Mouse (Mus musculus) MEL (cell line): ENCODE measurements around the gene Morn1. TPM values are rescaled to one million over a fixed set of nuclear protein-coding genes. Genes with fewer than 3 reads are reported as not detected.

Source experiments
- DNase-seq: peaks from one replicate; pipeline ENCODE4 v3.0.0; 2011; ENCODE audit warnings: low read depth, low spot score
- H3K27ac ChIP-seq: 2 replicates; pipeline ENCODE4 v1.5.1; 2012; ENCODE audit warnings: low read depth, mild to moderate bottlenecking, control low read depth, low read length, moderate library complexity; ENCODE audit not compliant: control insufficient read depth
- H3K27me3 ChIP-seq, 2 experiments: fragments of 150-350 bp in 1 of 2; sonication (generic) in 1 of 2; 2 replicates each; pipeline ENCODE4 v1.6.1; 2012; ENCODE audit warnings: low read length in 2 of 2, mild to moderate bottlenecking in 2 of 2, improper control_type of control experiment in 1 of 2, moderate library complexity in 1 of 2; ENCODE audit not compliant: insufficient read depth in 2 of 2, control insufficient read depth in 1 of 2
- H3K36me3 ChIP-seq, 2 experiments: 2 replicates each; pipeline ENCODE4 v1.6.1; 2012 to 2014; ENCODE audit warnings: low read length in 2 of 2, improper control_type of control experiment in 1 of 2, inconsistent platforms in 1 of 2, mild to moderate bottlenecking in 1 of 2; ENCODE audit not compliant: insufficient read depth in 2 of 2, control insufficient read depth in 1 of 2
- H3K4me1 ChIP-seq, 2 experiments: fragments of 150-350 bp in 1 of 2; sonication (generic) in 1 of 2; 2 replicates each; pipeline ENCODE4 v1.6.1; 2012; ENCODE audit warnings: low read length in 2 of 2, improper control_type of control experiment in 1 of 2, mild to moderate bottlenecking in 1 of 2; ENCODE audit not compliant: insufficient read depth in 2 of 2, control insufficient read depth in 1 of 2
- H3K4me3 ChIP-seq, 2 experiments: fragments of 150-350 bp in 1 of 2; sonication (generic) in 1 of 2; 2 replicates each; pipeline ENCODE4 v1.5.1; 2012; ENCODE audit warnings: low read depth in 2 of 2, low read length in 2 of 2, mild to moderate bottlenecking in 2 of 2, moderate library complexity in 2 of 2, control low read depth in 1 of 2, improper control_type of control experiment in 1 of 2; ENCODE audit not compliant: control insufficient read depth in 1 of 2, insufficient read depth in 1 of 2
- H3K79me2 ChIP-seq: 2 replicates; pipeline ENCODE4 v1.6.1; 2012; ENCODE audit warnings: mild to moderate bottlenecking, low read length, moderate library complexity; ENCODE audit not compliant: control insufficient read depth, poor library complexity, insufficient read depth
- H3K9ac ChIP-seq: 2 replicates; pipeline ENCODE4 v1.6.1; 2012; ENCODE audit warnings: low read depth, mild to moderate bottlenecking, control low read depth, low read length, moderate library complexity; ENCODE audit not compliant: control insufficient read depth, poor library complexity, severe bottlenecking
- H3K9me3 ChIP-seq: fragments of 150-350 bp; sonication (generic); replicated peaks from 2 replicates; pipeline ENCODE4 v1.6.1; 2012; ENCODE audit warnings: mild to moderate bottlenecking, low read length, improper control_type of control experiment, moderate library complexity; ENCODE audit not compliant: insufficient read depth
- BHLHE40 ChIP-seq: IDR thresholded peaks from 2 replicates; pipeline ENCODE4 v1.6.1; 2012; ENCODE audit warnings: low read depth, mild to moderate bottlenecking, inconsistent platforms, low read length, improper control_type of control experiment, borderline replicate concordance
- CHD1 ChIP-seq: IDR thresholded peaks from 2 replicates; pipeline ENCODE4 v1.6.1; 2012; ENCODE audit warnings: low read depth, mild to moderate bottlenecking, inconsistent platforms, low read length, improper control_type of control experiment
- CHD2 ChIP-seq: IDR thresholded peaks from 2 replicates; pipeline ENCODE4 v1.6.1; 2011; ENCODE audit warnings: low read length, improper control_type of control experiment
- E2F4 ChIP-seq: IDR thresholded peaks from 2 replicates; pipeline ENCODE4 v1.6.1; 2011; ENCODE audit warnings: low read depth, low read length, improper control_type of control experiment, borderline replicate concordance
- ELF1 ChIP-seq: IDR thresholded peaks from 2 replicates; pipeline ENCODE4 v1.6.1; 2014; ENCODE audit warnings: low read depth, mild to moderate bottlenecking, inconsistent platforms, low read length, improper control_type of control experiment, moderate library complexity
- ETS1 ChIP-seq: IDR thresholded peaks from 2 replicates; pipeline ENCODE4 v1.6.1; 2012; ENCODE audit warnings: low read depth, mild to moderate bottlenecking, inconsistent platforms, low read length, improper control_type of control experiment, moderate library complexity
- GATA1 ChIP-seq: IDR thresholded peaks from 2 replicates; pipeline ENCODE4 v1.6.1; 2011; ENCODE audit warnings: low read depth, low read length, improper control_type of control experiment
- HCFC1 ChIP-seq: IDR thresholded peaks from 2 replicates; pipeline ENCODE4 v1.6.1; 2012; ENCODE audit warnings: low read depth, mild to moderate bottlenecking, inconsistent platforms, low read length, improper control_type of control experiment, moderate library complexity
- JUND ChIP-seq: IDR thresholded peaks from 2 replicates; pipeline ENCODE4 v1.6.1; 2011; ENCODE audit warnings: low read depth, mild to moderate bottlenecking, improper control_type of control experiment, low read length
- MAFK ChIP-seq: IDR thresholded peaks from 2 replicates; pipeline ENCODE4 v1.6.1; 2011; ENCODE audit warnings: low read depth, mild to moderate bottlenecking, low read length, improper control_type of control experiment, borderline replicate concordance
- MAX ChIP-seq: IDR thresholded peaks from 2 replicates; pipeline ENCODE4 v1.6.1; 2011; ENCODE audit warnings: low read length, improper control_type of control experiment
- MAZ ChIP-seq: IDR thresholded peaks from 2 replicates; pipeline ENCODE4 v1.6.1; 2012; ENCODE audit warnings: low read depth, mild to moderate bottlenecking, inconsistent platforms, low read length, improper control_type of control experiment
- MEF2A ChIP-seq: IDR thresholded peaks from 2 replicates; pipeline ENCODE4 v1.6.1; 2014; ENCODE audit warnings: low read depth, mild to moderate bottlenecking, inconsistent platforms, low read length, improper control_type of control experiment; ENCODE audit not compliant: poor library complexity, insufficient replicate concordance, severe bottlenecking; ENCODE audit errors: extremely low read depth
- MYC ChIP-seq: IDR thresholded peaks from 2 replicates; pipeline ENCODE4 v1.6.1; 2011; ENCODE audit warnings: low read depth, mild to moderate bottlenecking, low read length, improper control_type of control experiment, moderate library complexity
- NELFE ChIP-seq: IDR thresholded peaks from 2 replicates; pipeline ENCODE4 v1.6.1; 2011; ENCODE audit warnings: low read depth, low read length, improper control_type of control experiment
- NRF1 ChIP-seq: IDR thresholded peaks from 2 replicates; pipeline ENCODE4 v1.6.1; 2014; ENCODE audit warnings: low read depth, mild to moderate bottlenecking, inconsistent platforms, low read length, improper control_type of control experiment, moderate library complexity; ENCODE audit not compliant: poor library complexity, insufficient read depth, severe bottlenecking
- POLR2A ChIP-seq, 2 experiments: IDR thresholded peaks; 2 replicates each; pipeline ENCODE4 v1.6.1; 2011 to 2012; ENCODE audit warnings: low read length in 2 of 2, mild to moderate bottlenecking in 2 of 2, control low read depth in 1 of 2, improper control_type of control experiment in 1 of 2, low read depth in 1 of 2, moderate library complexity in 1 of 2; ENCODE audit not compliant: control insufficient read depth in 1 of 2, insufficient read depth in 1 of 2, poor library complexity in 1 of 2
- POLR2AphosphoS2 ChIP-seq: IDR thresholded peaks from 2 replicates; pipeline ENCODE4 v1.6.1; 2011; ENCODE audit warnings: low read length, improper control_type of control experiment
- POLR2AphosphoS5 ChIP-seq: IDR thresholded peaks from 2 replicates; pipeline ENCODE4 v1.6.1; 2012; ENCODE audit warnings: low read depth, borderline replicate concordance, mild to moderate bottlenecking, inconsistent platforms, low read length, moderate library complexity, mixed read lengths
- RAD21 ChIP-seq: IDR thresholded peaks from 2 replicates; pipeline ENCODE4 v1.6.1; 2011; ENCODE audit warnings: mild to moderate bottlenecking, low read depth, low read length, improper control_type of control experiment
- RCOR1 ChIP-seq: IDR thresholded peaks from 2 replicates; pipeline ENCODE4 v1.6.1; 2012; ENCODE audit warnings: low read depth, mild to moderate bottlenecking, inconsistent platforms, low read length, improper control_type of control experiment
- SIN3A ChIP-seq: IDR thresholded peaks from 2 replicates; pipeline ENCODE4 v1.6.1; 2012; ENCODE audit warnings: low read length, improper control_type of control experiment, inconsistent platforms
- SMC3 ChIP-seq: IDR thresholded peaks from 2 replicates; pipeline ENCODE4 v1.6.1; 2011; ENCODE audit warnings: low read depth, low read length, improper control_type of control experiment
- USF1 ChIP-seq: IDR thresholded peaks from 2 replicates; pipeline ENCODE4 v1.6.1; 2014; ENCODE audit warnings: low read depth, mild to moderate bottlenecking, inconsistent platforms, low read length, improper control_type of control experiment, moderate library complexity
- USF2 ChIP-seq, 2 experiments: IDR thresholded peaks; 2 replicates each; pipeline ENCODE4 v1.6.1; 2011 to 2012; ENCODE audit warnings: improper control_type of control experiment in 2 of 2, low read length in 2 of 2, borderline replicate concordance in 1 of 2, inconsistent platforms in 1 of 2, low read depth in 1 of 2, mild to moderate bottlenecking in 1 of 2; ENCODE audit not compliant: insufficient read depth in 1 of 2
- ZC3H11A ChIP-seq: IDR thresholded peaks from 2 replicates; pipeline ENCODE4 v1.6.1; 2012; ENCODE audit warnings: low read depth, mild to moderate bottlenecking, inconsistent platforms, low read length, improper control_type of control experiment
- ZKSCAN1 ChIP-seq: IDR thresholded peaks from 2 replicates; pipeline ENCODE4 v1.6.1; 2012; ENCODE audit warnings: low read depth, mild to moderate bottlenecking, inconsistent platforms, low read length, improper control_type of control experiment, moderate library complexity
- polyA plus RNA-seq, 2 experiments: library from polyadenylated mRNA; stranded (reverse) in 1 of 2; unstranded in 1 of 2; fragments of >175 nt in 1 of 2; fragments of >200 nt in 1 of 2; gene quantifications; 2 replicates each; pipeline versions ENCODE4 v1.2.1 to v1.2.4; 2012; ENCODE audit warnings: low replicate concordance in 2 of 2, low read depth in 1 of 2; ENCODE audit not compliant: insufficient read length in 2 of 2, insufficient read depth in 1 of 2, missing spikeins in 1 of 2
- total RNA-seq: library from RNA; depleted of rRNA; stranded (reverse); fragments of 300-350 nt; gene quantifications from 2 replicates; pipeline ENCODE4 v1.2.3, GENCODE M21; 2012

The Morn1 gene
- total and polyA plus RNA-seq, 3 experiments: 4.1 to 4.4 TPM; not detected in 1

DNA sequence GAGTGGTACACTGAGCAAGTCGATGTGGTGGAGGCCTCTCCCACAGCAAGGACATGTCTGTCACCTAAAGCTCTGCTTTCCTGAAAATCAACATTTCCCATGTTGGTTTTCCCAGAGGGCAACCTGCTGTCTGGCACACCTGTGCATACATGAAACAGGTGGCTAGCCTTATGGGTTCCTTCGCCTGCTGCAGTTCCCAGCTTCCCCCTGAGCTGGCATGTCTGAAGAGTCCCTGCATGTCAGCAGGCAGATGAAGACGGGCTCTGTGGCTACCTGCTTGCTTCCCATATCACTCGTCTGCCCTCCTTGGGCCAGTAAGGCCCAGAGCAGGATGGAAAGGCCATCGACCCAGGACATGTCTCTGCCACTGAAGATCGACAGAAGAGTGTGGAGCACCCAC is 11.1 kb downstream of the Morn1 start:
- no peak for DNase-seq
- Histone ChIP-seq H3K36me3 (no peaks in the 10 kb centered on the region), H3K27me3 (no peaks in the 10 kb centered on the region), H3K79me2 (no peaks in the 10 kb centered on the region), H3K4me3 (no peak overlapping the region), H3K9ac (no peak overlapping the region), H3K27ac (no peak overlapping the region), H3K9me3 (no peaks in the 10 kb centered on the region), H3K4me1 (no peaks in the 10 kb centered on the region)
- no peak for TF ChIP-seq RAD21
- no peak for TF ChIP-seq NRF1
- TF ChIP-seq ZC3H11A: no peak
- TF ChIP-seq ELF1: no peak
- TF ChIP-seq JUND: no peak
- TF ChIP-seq GATA1: no peak
- no peak for TF ChIP-seq CHD2
- TF ChIP-seq HCFC1: no peak
- no peak for TF ChIP-seq POLR2A (IDR thresholded peaks at IDR 0.05; ENCODE audit: control insufficient read depth in 1 of 2, insufficient read depth in 1 of 2, low read depth in 1 of 2, low read length in 2 of 2, poor library complexity in 1 of 2)
- no peak for TF ChIP-seq BHLHE40
- no peak for TF ChIP-seq NELFE
- TF ChIP-seq USF1: no peak
- TF ChIP-seq ETS1: no peak
- no peak for TF ChIP-seq POLR2AphosphoS2

DNA sequence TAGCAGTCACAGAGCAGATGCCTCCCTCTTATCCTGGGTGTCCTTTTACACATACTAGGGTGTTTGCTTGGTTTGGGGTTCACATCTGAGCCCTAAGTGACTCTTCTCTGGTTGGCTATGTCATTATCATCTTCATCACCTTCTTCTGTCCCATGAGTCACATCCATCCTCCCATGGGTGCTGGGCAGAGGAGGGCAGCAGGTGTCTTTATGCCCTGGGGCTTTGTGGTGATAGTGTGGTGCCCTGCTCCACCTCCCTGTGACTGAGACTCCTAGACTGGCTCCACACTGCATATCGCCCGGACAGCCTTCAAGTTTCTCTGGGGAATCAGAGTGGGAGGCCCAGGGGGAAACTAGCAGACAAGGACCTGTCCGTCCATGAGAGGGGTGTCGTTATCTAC is 12.2 kb downstream of the Morn1 start:
- TF ChIP-seq RCOR1 (no peak), BHLHE40 (no peak)
- no peak overlapping the region for H3K9ac ChIP-seq
- H3K4me3 ChIP-seq: no peak overlapping the region
- H3K4me1 ChIP-seq: no peaks in the 10 kb centered on the region
- H3K79me2 ChIP-seq: no peaks in the 10 kb centered on the region
- no peaks in the 10 kb centered on the region for H3K36me3 ChIP-seq
- no peak overlapping the region for H3K27ac ChIP-seq
- no peaks in the 10 kb centered on the region for H3K27me3 ChIP-seq
- H3K9me3 ChIP-seq: no peaks in the 10 kb centered on the region
- DNase-seq: no peak

DNA sequence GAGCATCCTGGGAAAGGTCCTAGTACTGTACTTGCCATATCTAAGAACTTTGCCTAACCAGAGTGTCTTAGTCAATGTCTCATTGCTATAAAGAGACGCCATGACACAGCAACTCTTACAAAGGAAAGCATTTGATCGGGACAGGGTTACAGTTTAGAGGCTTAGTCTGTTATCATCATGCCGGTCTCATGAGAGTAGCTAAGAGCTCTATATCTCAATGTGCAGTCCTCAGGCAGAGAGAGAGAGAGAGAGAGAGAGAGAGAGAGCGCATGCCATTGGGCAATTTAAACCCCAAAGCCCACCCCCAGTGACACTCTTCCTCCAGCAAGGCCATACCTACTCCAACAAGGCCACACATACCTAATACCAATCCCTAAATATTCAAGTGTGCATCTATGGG is 21.5 kb downstream of the Morn1 start:
- DNase-seq: peak; percentile 73
- H3K9ac ChIP-seq: no peak overlapping the region
- H3K27ac ChIP-seq: peak overlapping the region; percentile 59
- H3K4me1 ChIP-seq: peaks cover 6 to 8% of the 10 kb centered on the region in 2 experiments
- H3K27me3 ChIP-seq: no peaks in the 10 kb centered on the region
- no peaks in the 10 kb centered on the region for H3K79me2 ChIP-seq
- peaks cover 0 to 6% of the 10 kb centered on the region in 2 experiments; a peak in 2 of 4 replicates for H3K36me3 ChIP-seq
- no peaks in the 10 kb centered on the region for H3K9me3 ChIP-seq
- H3K4me3 ChIP-seq: no peak overlapping the region
- TF ChIP-seq SMC3 (no peak), POLR2AphosphoS5 (no peak), ELF1 (no peak), USF2 (IDR thresholded peaks at IDR 0.05; ENCODE audit: borderline replicate concordance in 1 of 2, insufficient read depth in 1 of 2, low read depth in 1 of 2, low read length in 2 of 2) (no peak), MYC (0 out of 2 replicates have a peak, but pooled peaks have one; percentile 10), MEF2A (no peak), MAX (no peak), MAZ (no peak), RAD21 (no peak), CHD1 (no peak), CHD2 (no peak), E2F4 (no peak), SIN3A (no peak), ZKSCAN1 (no peak), MAFK (no peak)
